Mouse (Mus musculus) brain, adult 2 months (tissue): ENCODE measurements at regions not wholly inside any gene's neighbourhood (a gene's known extent, or its start where the extent isn't known, plus 50 kb on each side); places are given as distances from the start of the nearest gene placed in this dataset.

Source experiments
- DNase-seq: peaks from one replicate; pipeline ENCODE4 v3.0.0; 2011; ENCODE audit warnings: low read depth, low spot score

- no peak for DNase-seq
Measured at GRCm38 (mm10) chr8:27837903-27838302, 390.4 kb downstream of the Poteg start.

DNA sequence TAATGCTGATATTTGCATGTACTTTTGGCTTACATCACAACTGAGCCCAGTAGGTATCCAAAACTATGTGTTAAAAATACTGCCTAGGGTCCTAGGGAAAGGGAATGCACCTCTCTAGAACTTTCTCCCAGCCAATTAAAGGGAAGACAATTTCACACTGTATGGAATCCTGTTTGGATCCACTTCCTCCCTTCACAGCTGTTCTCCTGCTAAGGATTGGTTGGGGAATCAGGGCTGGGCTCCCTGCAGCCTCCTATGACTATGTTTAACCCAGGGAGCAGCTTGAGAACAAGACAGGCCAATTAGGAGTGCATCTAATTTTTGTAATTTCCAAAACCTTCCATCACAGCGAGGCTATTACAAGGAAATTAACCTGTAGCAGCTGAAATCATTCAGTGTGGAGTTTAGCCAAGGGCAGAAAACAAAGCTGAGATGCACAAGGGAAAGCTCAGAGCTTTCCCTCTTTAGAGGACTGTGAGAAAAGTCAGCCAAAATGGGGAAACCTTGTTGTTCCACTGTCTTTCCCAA, 419.1 kb downstream of the Poteg start:
- DNase-seq, result peak; percentile 17

GRCm38 (mm10) chr8:27868591-27868990, 421.1 kb downstream of the Poteg start:
- peak; percentile 90 for DNase-seq

DNA sequence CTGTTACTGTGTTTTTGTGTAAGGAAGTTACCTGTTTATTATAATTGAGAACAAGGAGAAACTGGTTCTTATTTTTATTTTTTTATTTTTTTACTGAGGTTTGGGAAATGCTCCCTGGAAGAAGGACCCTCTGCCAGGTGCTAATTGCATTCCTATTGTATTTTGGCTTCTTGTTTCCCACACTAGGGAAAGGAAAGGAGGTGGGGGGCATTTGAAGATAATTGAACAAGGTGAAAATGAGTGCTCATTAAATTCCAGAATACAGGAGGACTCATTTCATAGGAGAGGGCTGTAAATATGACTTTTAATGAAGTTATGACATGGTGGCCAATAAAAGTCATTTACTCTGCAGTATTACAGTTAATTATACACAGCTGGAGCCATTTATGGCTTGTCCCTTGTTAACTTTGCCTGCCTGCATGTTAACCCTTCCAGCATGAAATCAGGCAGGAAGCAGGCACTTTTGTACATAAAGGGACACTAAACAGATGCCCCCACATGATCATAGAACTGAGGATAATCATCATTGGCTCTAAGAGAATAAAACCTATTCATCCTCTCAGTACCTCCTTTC, 430.3 kb downstream of the Poteg start:
- DNase-seq, result no peak

- no peak for DNase-seq
Measured at GRCm38 (mm10) chr8:27889292-27889691, 441.8 kb downstream of the Poteg start.

GRCm38 (mm10) chr8:27894325-27894724, 446.9 kb downstream of the Poteg start:
- DNase-seq, result peak; percentile 53

GRCm38 (mm10) chr8:27900115-27900514, 452.6 kb downstream of the Poteg start:
- DNase-seq, result no peak

DNA sequence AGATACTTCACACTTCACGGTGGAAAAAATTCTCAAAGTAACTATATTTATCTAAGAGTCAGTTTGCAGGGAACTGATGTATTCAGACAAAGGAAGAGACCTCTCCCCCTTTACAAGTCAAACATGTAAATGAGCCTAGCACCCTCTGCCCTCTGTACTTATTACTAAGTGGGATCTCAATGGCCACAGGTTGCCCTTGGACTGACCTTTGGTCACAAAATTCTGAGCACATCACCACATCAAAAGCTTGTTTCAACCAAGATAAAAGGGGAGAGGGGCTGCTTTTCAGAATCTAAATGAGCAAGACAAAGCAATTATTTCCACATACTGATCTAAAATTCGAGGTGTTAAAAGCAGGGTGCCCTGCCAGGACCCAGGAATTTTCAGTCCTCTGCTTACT, 456.3 kb downstream of the Poteg start:
- DNase-seq, result no peak

- no peak for DNase-seq
Measured at GRCm38 (mm10) chr8:27909347-27909945, 462.0 kb downstream of the Poteg start.

GRCm38 (mm10) chr8:27938559-27939492, 491.4 kb downstream of the Poteg start:
- DNase-seq, result peak; percentile 24

- no peak for DNase-seq
Measured at GRCm38 (mm10) chr8:27955000-27955399, 507.5 kb downstream of the Poteg start.

- no peak for DNase-seq
Measured at GRCm38 (mm10) chr8:27980920-27981319, 533.5 kb downstream of the Poteg start.

DNA sequence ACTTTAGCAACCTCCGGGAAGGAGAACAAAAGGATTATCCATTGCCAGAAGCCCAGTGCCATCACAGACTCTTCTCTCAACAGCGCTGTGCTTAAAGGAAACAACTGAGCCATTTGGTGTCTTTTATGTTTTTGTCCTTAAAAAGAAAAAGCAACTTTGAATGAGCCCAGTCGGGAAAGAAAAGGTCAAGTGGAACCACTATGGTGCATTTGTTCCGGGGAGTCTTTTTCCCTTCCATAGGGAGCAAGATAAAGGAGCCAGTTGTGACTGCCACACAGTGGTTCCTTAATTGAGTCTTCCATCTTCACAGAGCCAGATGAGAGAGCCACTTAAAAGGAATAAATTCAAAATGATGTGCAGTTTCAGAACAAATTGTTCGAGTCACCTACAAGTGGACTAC, 534.3 kb downstream of the Poteg start:
- no peak for DNase-seq

GRCm38 (mm10) chr8:28012849-28013248, 565.4 kb downstream of the Poteg start:
- no peak for DNase-seq
